Mouse (Mus musculus) spleen, adult 2 months (tissue): ENCODE results near the gene Lpar6. TPM values are rescaled to one million over a fixed set of nuclear protein-coding genes. Genes with fewer than 3 reads are reported as not detected.
A peak's percentile ranks its signal among the peaks of the same experiment; 100 is the strongest.

ENCODE experiments used
- DNase-seq, 2 experiments: peaks; one replicate each; pipeline versions ENCODE4 v3.0.0 to v3.0.0-alpha.2; 2012 to 2021; ENCODE audit warnings: low spot score in 2 of 2, low read depth in 1 of 2
- H3K27ac ChIP-seq: fragments of 200-500 bp; 2 replicates; pipeline ENCODE4 v1.5.1; 2012; ENCODE audit warnings: low read length, inconsistent platforms; ENCODE audit not compliant: insufficient read depth
- H3K27me3 ChIP-seq: fragments of 200-500 bp; 2 replicates; pipeline ENCODE4 v1.6.1; 2012; ENCODE audit warnings: mild to moderate bottlenecking, moderate library complexity, low read length, inconsistent platforms; ENCODE audit not compliant: control insufficient read depth, insufficient read depth
- H3K36me3 ChIP-seq: fragments of 200-500 bp; 2 replicates; pipeline ENCODE4 v1.6.1; 2012; ENCODE audit warnings: mild to moderate bottlenecking, low read length, inconsistent platforms; ENCODE audit not compliant: control insufficient read depth, insufficient read depth
- H3K4me1 ChIP-seq: fragments of 200-500 bp; 2 replicates; pipeline ENCODE4 v1.6.1; 2011; ENCODE audit warnings: inconsistent platforms; ENCODE audit not compliant: control insufficient read depth, insufficient read depth, insufficient read length
- H3K4me3 ChIP-seq: fragments of 200-500 bp; 2 replicates; pipeline ENCODE4 v1.5.1; 2011; ENCODE audit warnings: mild to moderate bottlenecking, inconsistent platforms; ENCODE audit not compliant: insufficient read depth, insufficient read length; ENCODE audit errors: extremely low read depth
- CTCF ChIP-seq: fragments of 200-500 bp; IDR thresholded peaks from 2 replicates; pipeline ENCODE4 v1.5.1; 2011; ENCODE audit warnings: mild to moderate bottlenecking, inconsistent platforms; ENCODE audit not compliant: insufficient read depth, insufficient read length, insufficient replicate concordance; ENCODE audit errors: extremely low read depth
- POLR2A ChIP-seq: fragments of 200-500 bp; IDR thresholded peaks from 2 replicates; pipeline ENCODE4 v1.6.1; 2011; ENCODE audit warnings: low read depth, low read length, inconsistent platforms
- WGBS: fragments of 180-500 bp; shearing (Covaris S2); methylation state at CpG from one replicate; pipeline ENCODE4 v1.1.7; 2018; 5-methylcytosine and 5-hydroxymethylcytosine counted together
- polyA plus RNA-seq: library from polyadenylated mRNA; depleted of rRNA; stranded (reverse); fragments of >200 nt; gene quantifications from 2 replicates; pipeline ENCODE4 v1.2.3, GENCODE M21; 2012

The Lpar6 gene
- polyA plus RNA-seq, 1 experiment: 2.8 TPM

GRCm38 (mm10) chr14:73253453-73254251, 16.0 kb downstream of the Lpar6 start:
- no peak for DNase-seq

GRCm38 (mm10) chr14:73254412-73254811, 16.7 kb downstream of the Lpar6 start:
- no peaks in the 10 kb centered on the region for H3K4me1 ChIP-seq
- DNase-seq: no peak
- peak overlapping the region; percentile 35; the same call in 1 of the 2 replicates for H3K27ac ChIP-seq
- TF ChIP-seq POLR2A (no peak), CTCF (no peak)
- 92% methylated on average over 4 of the region's 4 CpGs for WGBS
- H3K36me3 ChIP-seq: peaks cover 8% of the 10 kb centered on the region
- no peaks in the 10 kb centered on the region for H3K27me3 ChIP-seq
- H3K4me3 ChIP-seq: no peak overlapping the region

More at GRCm38 (mm10) chr14:73253453-73254251, 16.0 kb downstream of the Lpar6 start:
- 53% methylated on average over 6 of the region's 6 CpGs for WGBS
- Histone ChIP-seq H3K27me3 (no peaks in the 10 kb centered on the region), H3K4me1 (no peaks in the 10 kb centered on the region), H3K4me3 (no peak overlapping the region), H3K27ac (no peak overlapping the region), H3K36me3 (peaks cover 8% of the 10 kb centered on the region)
- no peak for TF ChIP-seq CTCF
- TF ChIP-seq POLR2A: no peak

GRCm38 (mm10) chr14:73255426-73255970, 17.8 kb downstream of the Lpar6 start:
- Histone ChIP-seq H3K27me3 (no peaks in the 10 kb centered on the region), H3K4me1 (no peaks in the 10 kb centered on the region), H3K36me3 (peaks cover 6% of the 10 kb centered on the region), H3K4me3 (no peak overlapping the region), H3K27ac (no peak overlapping the region; the same call in 1 of the 2 replicates)
- DNase-seq: no peak
- WGBS: 68% methylated on average over 3 of the region's 3 CpGs
- TF ChIP-seq CTCF (no peak), POLR2A (no peak)

DNA sequence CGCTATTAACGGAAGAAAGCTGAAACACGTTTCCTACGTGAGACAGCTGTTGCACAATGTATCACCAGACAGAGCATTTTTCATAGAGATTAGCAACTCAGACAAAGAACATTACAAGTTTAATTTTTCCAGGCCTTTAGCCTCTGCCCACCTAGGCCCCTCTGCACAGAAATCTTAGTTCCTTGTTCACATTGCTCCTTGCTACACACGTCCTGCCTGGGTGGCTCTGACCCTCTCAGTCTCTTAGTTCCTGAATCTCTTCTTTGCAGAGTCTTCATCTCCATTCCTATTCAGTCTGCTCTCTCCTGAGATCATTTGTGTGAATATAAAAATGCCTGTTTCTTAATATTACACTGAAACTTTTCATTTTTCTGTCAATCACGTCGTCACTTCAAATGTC, 19.7 kb downstream of the Lpar6 start:
- Histone ChIP-seq H3K27me3 (no peaks in the 10 kb centered on the region), H3K36me3 (peaks cover 9% of the 10 kb centered on the region), H3K27ac (no peak overlapping the region), H3K4me3 (no peak overlapping the region), H3K4me1 (no peaks in the 10 kb centered on the region)
- WGBS: 85% methylated on average over 7 of the region's 7 CpGs
- no peak for TF ChIP-seq POLR2A
- no peak for DNase-seq

DNA sequence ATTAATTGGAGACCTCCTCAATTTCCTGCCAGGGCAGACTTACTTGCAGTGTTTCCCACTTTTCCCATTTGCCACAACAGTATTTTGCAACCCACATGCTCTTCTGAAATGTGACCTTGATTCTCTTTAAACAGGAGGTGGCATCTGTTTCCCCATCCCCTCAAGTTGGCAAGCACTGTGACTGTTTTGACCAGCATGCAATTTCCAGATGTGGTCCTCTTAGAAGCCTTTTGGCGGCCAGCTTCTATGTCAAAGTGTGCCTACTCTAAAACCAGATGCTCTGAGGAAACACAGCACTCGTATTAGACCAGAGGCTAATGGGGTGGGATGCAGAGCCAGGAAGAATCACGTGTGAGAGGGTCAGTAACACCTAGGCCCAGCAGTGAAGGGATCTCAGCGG, 20.5 kb downstream of the Lpar6 start:
- no peaks in the 10 kb centered on the region for H3K4me1 ChIP-seq
- no peak for TF ChIP-seq CTCF
- no peak for TF ChIP-seq POLR2A
- DNase-seq: no peak
- no peaks in the 10 kb centered on the region for H3K27me3 ChIP-seq
- no peak overlapping the region for H3K4me3 ChIP-seq
- H3K36me3 ChIP-seq: peaks cover 9% of the 10 kb centered on the region
- WGBS: 89% methylated on average over 4 of the region's 4 CpGs
- no peak overlapping the region for H3K27ac ChIP-seq

- no peaks in the 10 kb centered on the region for H3K27me3 ChIP-seq
- no peak for DNase-seq
- 95% methylated on average over 9 of the region's 9 CpGs for WGBS
- no peak overlapping the region for H3K27ac ChIP-seq
- TF ChIP-seq CTCF (no peak), POLR2A (no peak)
- no peaks in the 10 kb centered on the region for H3K4me1 ChIP-seq
- peaks cover 11% of the 10 kb centered on the region for H3K36me3 ChIP-seq
- H3K4me3 ChIP-seq: no peak overlapping the region
Measured at GRCm38 (mm10) chr14:73262210-73262609, 24.5 kb downstream of the Lpar6 start.

DNA sequence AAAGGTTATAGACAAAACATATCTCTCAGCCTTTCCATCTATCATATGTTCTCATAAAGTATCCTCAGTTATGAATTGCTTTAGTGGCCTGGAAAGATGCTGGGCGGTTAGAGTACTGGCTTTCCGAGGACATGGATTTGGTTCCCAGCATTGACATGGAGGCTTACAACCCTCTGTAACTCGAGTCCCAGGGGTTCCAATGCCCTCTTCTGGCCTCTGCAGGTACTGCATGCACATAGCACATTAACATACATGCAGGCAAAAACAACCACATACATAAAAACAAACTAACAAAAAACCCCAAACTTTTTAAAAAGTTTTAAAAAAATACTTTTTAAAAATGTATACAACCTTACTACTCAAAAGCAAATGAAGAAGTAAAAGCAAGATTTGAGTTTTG, 28.5 kb downstream of the Lpar6 start:
- H3K4me3 ChIP-seq: no peak overlapping the region
- H3K4me1 ChIP-seq: no peaks in the 10 kb centered on the region
- no peak for TF ChIP-seq POLR2A
- TF ChIP-seq CTCF: peak; percentile 9; the same call in 1 of the 2 replicates
- DNase-seq: peak in 1 of 2 experiments; percentile 6
- peaks cover 13% of the 10 kb centered on the region for H3K36me3 ChIP-seq
- no peak overlapping the region for H3K27ac ChIP-seq
- 86% methylated on average over 3 of the region's 3 CpGs for WGBS
- no peaks in the 10 kb centered on the region for H3K27me3 ChIP-seq
